Mouse (Mus musculus) heart, adult 2 months (tissue): Measurements from ENCODE around the gene Itsn1. TPM values are rescaled to one million over a fixed set of nuclear protein-coding genes. Genes with fewer than 3 reads are reported as not detected.

Source experiments
- DNase-seq, 2 experiments: peaks; one replicate each; pipeline ENCODE4 v3.0.0; 2021
- H3K27ac ChIP-seq: fragments of 200-600 bp; 2 replicates; pipeline ENCODE4 v1.8.1; 2022
- H3K27me3 ChIP-seq: fragments of 200-500 bp; 2 replicates; pipeline ENCODE4 v1.6.1; 2012; ENCODE audit warnings: mild to moderate bottlenecking, low read length, inconsistent platforms, mixed read lengths; ENCODE audit not compliant: control insufficient read depth, insufficient read depth
- H3K36me3 ChIP-seq: fragments of 200-500 bp; 2 replicates; pipeline ENCODE4 v1.6.1; 2012; ENCODE audit warnings: low read length, inconsistent platforms; ENCODE audit not compliant: control insufficient read depth, insufficient read depth
- H3K4me1 ChIP-seq: fragments of 200-500 bp; 2 replicates; pipeline ENCODE4 v1.6.1; 2011; ENCODE audit warnings: low read length; ENCODE audit not compliant: control insufficient read depth, insufficient read depth
- H3K4me3 ChIP-seq: fragments of 200-600 bp; 2 replicates; pipeline ENCODE4 v1.8.1; 2022
- H3K79me2 ChIP-seq: fragments of 200-500 bp; replicated peaks from 2 replicates; pipeline ENCODE4 v1.6.1; 2012; ENCODE audit warnings: mild to moderate bottlenecking, inconsistent platforms, low read length, moderate library complexity, mixed read lengths; ENCODE audit not compliant: control insufficient read depth, insufficient read depth
- H3K9ac ChIP-seq: fragments of 200-500 bp; 2 replicates; pipeline ENCODE4 v1.6.1; 2012; ENCODE audit warnings: low read depth, mild to moderate bottlenecking, control low read depth, inconsistent platforms, low read length, mixed read lengths
- CTCF ChIP-seq: fragments of 200-600 bp; IDR thresholded peaks from 2 replicates; pipeline ENCODE4 v1.8.1; 2022; ENCODE audit warnings: antibody characterized with exemption, mild to moderate bottlenecking, moderate library complexity
- EP300 ChIP-seq: fragments of 200-500 bp; IDR thresholded peaks from 2 replicates; pipeline ENCODE4 v1.6.1; 2011; ENCODE audit warnings: low read depth, low read length, control low read depth; ENCODE audit not compliant: insufficient read depth
- POLR2A ChIP-seq: fragments of 200-500 bp; IDR thresholded peaks from 2 replicates; pipeline ENCODE4 v1.6.1; 2011; ENCODE audit warnings: mild to moderate bottlenecking, low read depth, low read length, control low read depth; ENCODE audit not compliant: insufficient read depth
- WGBS: fragments of 180-500 bp; shearing (Covaris S2); methylation state at CpG from one replicate; pipeline ENCODE4 v1.1.7; 2018; 5-methylcytosine and 5-hydroxymethylcytosine counted together
- intact Hi-C: fragments of 180-260 bp; cut with DNase I; formaldehyde crosslinking; loops from one replicate; pipeline ENCODE4 v1.15.1; 2025
- polyA plus RNA-seq: library from polyadenylated mRNA; depleted of rRNA; stranded (reverse); fragments of >200 nt; gene quantifications from 2 replicates; pipeline ENCODE4 v1.2.3, GENCODE M21; 2012
- total RNA-seq, 2 experiments: library from RNA; stranded (reverse); gene quantifications; 2 replicates each; pipeline ENCODE4 v1.2.3; 2021

The Itsn1 gene
- total and polyA plus RNA-seq, 3 experiments = 35.8 to 46.7 (median 45.1) TPM

GRCm38 (mm10) chr16:91701908-91702307, 27.2 kb upstream of the Itsn1 start:
- no peak for TF ChIP-seq EP300
- TF ChIP-seq CTCF = no peak
- TF ChIP-seq POLR2A = no peak
- WGBS = 87% methylated on average over 13 of the region's 13 CpGs

DNA sequence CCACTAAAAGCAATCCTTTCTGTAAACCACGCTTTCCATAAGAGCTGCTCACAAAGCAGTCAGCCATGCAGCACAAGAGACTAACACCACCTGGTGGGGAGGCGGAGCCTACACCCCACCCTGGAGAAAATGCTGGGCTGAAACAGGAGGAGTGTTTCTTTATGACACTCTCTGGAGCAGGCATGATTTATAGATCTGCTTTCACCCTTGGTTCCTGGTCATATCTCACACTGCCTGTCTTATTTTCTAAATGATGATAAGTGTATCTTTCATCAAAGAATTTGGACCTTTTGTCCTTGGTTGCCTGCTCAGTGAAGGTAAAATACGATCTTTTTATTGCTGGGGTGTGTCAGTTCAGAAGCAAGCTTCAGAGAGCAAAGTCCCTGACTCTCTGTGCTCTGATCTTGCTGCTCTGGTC, 26.3 kb upstream of the Itsn1 start:
- intact Hi-C loops = no loop called here
- TF ChIP-seq CTCF (no peak), EP300 (no peak), POLR2A (no peak)

More at GRCm38 (mm10) chr16:91701908-91702307, 27.2 kb upstream of the Itsn1 start:
- no peak for DNase-seq
- no peak overlapping the region for H3K27ac ChIP-seq
- H3K4me1 ChIP-seq = no peaks in the 10 kb centered on the region
- H3K9ac ChIP-seq = no peak overlapping the region
- no peaks in the 10 kb centered on the region for H3K36me3 ChIP-seq
- no peak overlapping the region for H3K4me3 ChIP-seq
- intact Hi-C loops = no loop called here
- H3K27me3 ChIP-seq = no peaks in the 10 kb centered on the region
- H3K79me2 ChIP-seq = no peaks in the 10 kb centered on the region

DNA sequence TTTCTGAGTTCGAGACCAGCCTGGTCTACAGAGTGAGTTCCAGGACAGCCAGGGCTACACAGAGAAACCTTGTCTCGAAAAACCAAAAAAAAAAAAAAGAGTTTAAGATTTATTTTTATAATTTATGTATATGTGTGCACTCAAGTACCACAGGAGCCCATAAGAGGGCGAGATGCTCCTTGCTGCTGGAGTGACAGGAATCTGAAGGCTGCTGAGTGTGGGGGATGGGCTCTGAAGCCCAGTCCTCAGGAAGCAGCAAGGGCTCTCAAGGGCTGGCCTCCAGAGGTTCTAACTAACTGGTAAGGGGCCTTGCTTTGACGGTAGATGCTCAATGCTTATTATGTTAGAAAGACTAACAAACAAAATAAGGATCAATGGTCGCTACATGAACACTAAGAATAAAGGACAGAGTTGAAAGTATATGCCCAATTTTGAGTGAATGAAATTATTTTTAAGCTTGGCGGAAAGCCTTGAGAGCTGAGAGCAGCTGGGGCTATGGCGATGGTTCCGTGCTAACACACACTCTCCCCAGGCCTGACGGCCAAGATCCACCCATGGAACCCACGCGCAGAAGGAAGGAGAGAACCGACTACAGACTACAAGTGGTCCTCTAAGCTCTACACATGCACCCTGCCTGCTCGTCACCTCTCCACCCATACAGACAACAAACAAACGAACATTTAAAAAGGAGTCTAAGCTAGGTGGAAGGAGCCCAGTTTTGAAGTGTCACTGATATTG, 24.3 kb upstream of the Itsn1 start:
- no peaks in the 10 kb centered on the region for H3K27me3 ChIP-seq
- no peak for DNase-seq
- WGBS = 81% methylated on average over 14 of the region's 14 CpGs
- H3K36me3 ChIP-seq = no peaks in the 10 kb centered on the region
- no peaks in the 10 kb centered on the region for H3K4me1 ChIP-seq
- H3K27ac ChIP-seq = no peak overlapping the region
- H3K79me2 ChIP-seq = no peaks in the 10 kb centered on the region
- TF ChIP-seq EP300 (no peak), POLR2A (no peak), CTCF (peak; percentile 30)
- no peak overlapping the region for H3K9ac ChIP-seq
- no peak overlapping the region for H3K4me3 ChIP-seq
- intact Hi-C loops = no loop called here

More for the DNA sequence above, 26.3 kb upstream of the Itsn1 start:
- no peaks in the 10 kb centered on the region for H3K4me1 ChIP-seq
- WGBS = 87% methylated on average over 3 of the region's 3 CpGs
- H3K9ac ChIP-seq = no peak overlapping the region
- H3K36me3 ChIP-seq = no peaks in the 10 kb centered on the region
- DNase-seq = no peak
- H3K27me3 ChIP-seq = no peaks in the 10 kb centered on the region
- H3K4me3 ChIP-seq = no peak overlapping the region
- no peak overlapping the region for H3K27ac ChIP-seq
- no peaks in the 10 kb centered on the region for H3K79me2 ChIP-seq

DNA sequence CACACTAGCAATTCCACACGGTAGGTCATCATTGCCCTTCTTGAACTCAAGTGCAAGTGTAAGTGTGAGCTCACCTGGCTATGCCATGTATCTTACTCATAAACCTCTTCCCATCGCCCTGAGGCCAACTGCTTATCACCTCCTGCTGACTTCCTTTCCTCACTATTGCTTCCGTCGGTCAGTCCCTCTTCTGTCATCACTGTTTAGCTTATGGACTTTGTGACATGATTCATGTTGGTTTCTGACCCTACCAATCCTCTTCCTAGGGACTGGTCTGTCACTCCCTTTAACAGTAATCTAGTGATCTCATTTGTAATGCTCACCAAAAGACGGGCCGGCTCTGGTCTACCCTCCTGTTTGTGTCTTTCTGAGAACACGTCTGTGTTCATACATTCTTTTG, 18.8 kb upstream of the Itsn1 start:
- H3K4me1 ChIP-seq = no peaks in the 10 kb centered on the region
- intact Hi-C loops = no loop called here
- H3K27me3 ChIP-seq = no peaks in the 10 kb centered on the region
- H3K27ac ChIP-seq = no peak overlapping the region
- no peaks in the 10 kb centered on the region for H3K79me2 ChIP-seq
- TF ChIP-seq EP300 = no peak
- no peak for TF ChIP-seq CTCF
- no peak for TF ChIP-seq POLR2A
- no peaks in the 10 kb centered on the region for H3K36me3 ChIP-seq
- DNase-seq = no peak
- 66% methylated on average over 7 of the region's 7 CpGs for WGBS
- H3K9ac ChIP-seq = no peak overlapping the region
- no peak overlapping the region for H3K4me3 ChIP-seq

GRCm38 (mm10) chr16:91716927-91717349, 12.1 kb upstream of the Itsn1 start:
- peaks cover 4% of the 10 kb centered on the region for H3K4me1 ChIP-seq
- no peaks in the 10 kb centered on the region for H3K36me3 ChIP-seq
- TF ChIP-seq CTCF (peak; percentile 48), EP300 (peak; percentile 63; the same call in 1 of the 2 replicates), POLR2A (no peak)

GRCm38 (mm10) chr16:91717399-91717798, 11.7 kb upstream of the Itsn1 start:
- Histone ChIP-seq H3K4me1 (peaks cover 4% of the 10 kb centered on the region), H3K4me3 (no peak overlapping the region), H3K9ac (no peak overlapping the region), H3K36me3 (no peaks in the 10 kb centered on the region), H3K27ac (no peak overlapping the region), H3K27me3 (no peaks in the 10 kb centered on the region), H3K79me2 (peaks cover 3% of the 10 kb centered on the region)
- no peak for DNase-seq
- TF ChIP-seq EP300 (no peak), CTCF (no peak)
- 72% methylated on average over 4 of the region's 4 CpGs for WGBS
- intact Hi-C loops = no loop called here

More at GRCm38 (mm10) chr16:91716927-91717349, 12.1 kb upstream of the Itsn1 start:
- Histone ChIP-seq H3K27me3 (no peaks in the 10 kb centered on the region), H3K4me3 (no peak overlapping the region), H3K27ac (no peak overlapping the region), H3K79me2 (peaks cover 2% of the 10 kb centered on the region; the same call in 1 of the 2 replicates), H3K9ac (no peak overlapping the region)
- WGBS = 46% methylated on average over 11 of the region's 11 CpGs
- DNase-seq = peak; percentile 67 to 72
- intact Hi-C loops = no loop called here
